Mouse (Mus musculus) small intestine, adult 2 months (tissue): ENCODE measurements around the gene Rbm17. TPM values are rescaled to one million over a fixed set of nuclear protein-coding genes. Genes with fewer than 3 reads are reported as not detected.
"Not testable (repeated sequence)": the region's sequence is repeated elsewhere in the genome, so short reads cannot be mapped to it uniquely, and the experiment has no call there.

Source experiments
- H3K27ac ChIP-seq: fragments of 200-500 bp; 2 replicates; pipeline ENCODE4 v1.5.1; 2012; ENCODE audit warnings: low read depth, low read length, control low read depth, inconsistent platforms; ENCODE audit not compliant: insufficient read depth
- H3K27me3 ChIP-seq: fragments of 200-500 bp; 2 replicates; pipeline ENCODE4 v1.6.1; 2012; ENCODE audit warnings: mild to moderate bottlenecking, moderate library complexity, low read length, inconsistent platforms; ENCODE audit not compliant: control insufficient read depth, insufficient read depth
- H3K36me3 ChIP-seq: fragments of 200-500 bp; 2 replicates; pipeline ENCODE4 v1.6.1; 2012; ENCODE audit warnings: mild to moderate bottlenecking, low read length, control low read depth, inconsistent platforms; ENCODE audit not compliant: control insufficient read depth, insufficient read depth
- H3K4me1 ChIP-seq: fragments of 200-500 bp; 2 replicates; pipeline ENCODE4 v1.6.1; 2012; ENCODE audit warnings: low read length, inconsistent platforms, mixed read lengths; ENCODE audit not compliant: control insufficient read depth, insufficient read depth, insufficient read length
- H3K4me3 ChIP-seq: fragments of 200-500 bp; 2 replicates; pipeline ENCODE4 v1.5.1; 2012; ENCODE audit warnings: low read depth, mild to moderate bottlenecking, control low read depth, inconsistent platforms, low read length, moderate library complexity
- CTCF ChIP-seq: fragments of 200-500 bp; IDR thresholded peaks from 2 replicates; pipeline ENCODE4 v1.5.1; 2012; ENCODE audit warnings: low read depth, mild to moderate bottlenecking, control low read depth, inconsistent platforms, low read length, moderate library complexity, mixed read lengths; ENCODE audit not compliant: insufficient replicate concordance, insufficient read length; ENCODE audit errors: extremely low read depth
- POLR2A ChIP-seq: fragments of 200-500 bp; IDR thresholded peaks from 2 replicates; pipeline ENCODE4 v1.6.1; 2012; ENCODE audit warnings: low read depth, mild to moderate bottlenecking, control low read depth, inconsistent platforms, low read length, moderate library complexity
- WGBS: fragments of 180-500 bp; shearing (Covaris S2); methylation state at CpG from one replicate; pipeline ENCODE4 v1.1.7; 2018; 5-methylcytosine and 5-hydroxymethylcytosine counted together
- polyA plus RNA-seq: library from polyadenylated mRNA; depleted of rRNA; stranded (reverse); fragments of >200 nt; gene quantifications from 2 replicates; pipeline ENCODE4 v1.2.3, GENCODE M21; 2012

The Rbm17 gene
- polyA plus RNA-seq, 1 experiment = 14.0 TPM

GRCm38 (mm10) chr2:11619598-11619997 lies 15.6 kb upstream of the Rbm17 start:
- Histone ChIP-seq H3K27ac (no peak overlapping the region), H3K4me3 (no peak overlapping the region), H3K4me1 (no peaks in the 10 kb centered on the region), H3K27me3 (no peaks in the 10 kb centered on the region), H3K36me3 (no peaks in the 10 kb centered on the region)
- WGBS = 81% methylated on average over 2 of the region's 2 CpGs
- no peak for TF ChIP-seq POLR2A
- TF ChIP-seq CTCF = no peak

- Histone ChIP-seq H3K27ac (no peak overlapping the region), H3K27me3 (no peaks in the 10 kb centered on the region), H3K36me3 (no peaks in the 10 kb centered on the region), H3K4me1 (no peaks in the 10 kb centered on the region), H3K4me3 (no peak overlapping the region)
- TF ChIP-seq POLR2A (no peak), CTCF (no peak)
- WGBS = 88% methylated on average over 9 of the region's 9 CpGs
Measured at GRCm38 (mm10) chr2:11616846-11617245, 12.9 kb upstream of the Rbm17 start.

GRCm38 (mm10) chr2:11612939-11613338 lies 9.0 kb upstream of the Rbm17 start:
- WGBS = 90% methylated on average over 6 of the region's 6 CpGs
- H3K27ac ChIP-seq, H3K4me3 ChIP-seq, H3K36me3 ChIP-seq, H3K27me3 ChIP-seq, H3K4me1 ChIP-seq: not testable (repeated sequence)

- WGBS = 77% methylated on average over 4 of the region's 4 CpGs
Measured at GRCm38 (mm10) chr2:11606718-11607117, 2.8 kb upstream of the Rbm17 start.

GRCm38 (mm10) chr2:11604911-11605310 lies 958 bp upstream of the Rbm17 start:
- no peak for TF ChIP-seq CTCF
- H3K4me1 ChIP-seq = peaks cover 4% of the 10 kb centered on the region; the same call in 1 of the 2 replicates

More at GRCm38 (mm10) chr2:11606718-11607117, 2.8 kb upstream of the Rbm17 start:
- H3K36me3 ChIP-seq, H3K4me1 ChIP-seq, H3K27ac ChIP-seq, H3K4me3 ChIP-seq, H3K27me3 ChIP-seq: not testable (repeated sequence)

GRCm38 (mm10) chr2:11602506-11603489 lies 1.2 kb downstream of the Rbm17 start:
- H3K27me3 ChIP-seq = no peaks in the 10 kb centered on the region
- H3K36me3 ChIP-seq = peaks cover 9% of the 10 kb centered on the region
- peak overlapping the region; percentile 87 for H3K4me3 ChIP-seq
- peaks cover 4% of the 10 kb centered on the region; the same call in 1 of the 2 replicates for H3K4me1 ChIP-seq
- 0 out of 2 replicates have a peak overlapping the region, but pooled peaks have one; percentile 26 for H3K27ac ChIP-seq
- peak; percentile 81 for TF ChIP-seq POLR2A
- peak; percentile 100 for TF ChIP-seq CTCF
- under 1% methylated on average over 78 of the region's 78 CpGs for WGBS

More at GRCm38 (mm10) chr2:11604911-11605310, 958 bp upstream of the Rbm17 start:
- H3K27me3 ChIP-seq = no peaks in the 10 kb centered on the region
- no peak overlapping the region for H3K27ac ChIP-seq
- H3K4me3 ChIP-seq = no peak overlapping the region
- peaks cover 5% of the 10 kb centered on the region for H3K36me3 ChIP-seq

- no peak overlapping the region for H3K27ac ChIP-seq
- H3K4me1 ChIP-seq = peaks cover 4% of the 10 kb centered on the region; the same call in 1 of the 2 replicates
- H3K27me3 ChIP-seq = no peaks in the 10 kb centered on the region
- no peak for TF ChIP-seq CTCF
- no peak for TF ChIP-seq POLR2A
- H3K4me3 ChIP-seq = no peak overlapping the region
- peaks cover 15% of the 10 kb centered on the region for H3K36me3 ChIP-seq
- 52% methylated on average over 6 of the region's 6 CpGs for WGBS
Measured at GRCm38 (mm10) chr2:11601795-11602194, 2.2 kb downstream of the Rbm17 start.
